Mouse (Mus musculus) kidney, adult 11 months (tissue): Measurements from ENCODE around the gene 2700097O09Rik.
"Not testable (repeated sequence)": the region's sequence is repeated elsewhere in the genome, so short reads cannot be mapped to it uniquely, and the experiment has no call there.

Source experiments
- DNase-seq: peaks from one replicate; pipeline ENCODE4 v3.0.0; 2022

2700097O09Rik gene

GRCm38 (mm10) chr12:55027088-55027487 is 52.8 kb downstream of the 2700097O09Rik start:
- DNase-seq: no peak

GRCm38 (mm10) chr12:55023284-55023683 is 56.6 kb downstream of the 2700097O09Rik start:
- no peak for DNase-seq

GRCm38 (mm10) chr12:55019421-55019877 is 60.5 kb downstream of the 2700097O09Rik start:
- DNase-seq: no peak

- DNase-seq: no peak
These were observed 62.7 kb downstream of the 2700097O09Rik start for GRCm38 (mm10) chr12:55017119-55017721.

GRCm38 (mm10) chr12:55016339-55017118 is 63.4 kb downstream of the 2700097O09Rik start:
- DNase-seq: no peak

GRCm38 (mm10) chr12:55015428-55015827 is 64.5 kb downstream of the 2700097O09Rik start:
- DNase-seq: no peak

GRCm38 (mm10) chr12:55013626-55014398 is 66.1 kb downstream of the 2700097O09Rik start, which contains the start of gene Baz1a:
Baz1a (minus strand) TSS chr12:55014348.
- DNase-seq: peak; percentile 24

- no peak for DNase-seq
These were observed 66.9 kb downstream of the 2700097O09Rik start for GRCm38 (mm10) chr12:55013031-55013430.

GRCm38 (mm10) chr12:55007361-55008008 is 72.4 kb downstream of the 2700097O09Rik start:
- DNase-seq: no peak

- DNase-seq: no peak
These were observed 73.8 kb downstream of the 2700097O09Rik start for GRCm38 (mm10) chr12:55006071-55006470.

- DNase-seq: no peak
These were observed 75.5 kb downstream of the 2700097O09Rik start for GRCm38 (mm10) chr12:55004396-55004795.

- no peak for DNase-seq
These were observed 76.1 kb downstream of the 2700097O09Rik start for GRCm38 (mm10) chr12:55003843-55004242.

- DNase-seq: not testable (repeated sequence)
These were observed 77.4 kb downstream of the 2700097O09Rik start for GRCm38 (mm10) chr12:55002532-55002931.

GRCm38 (mm10) chr12:54999016-54999690 is 80.8 kb downstream of the 2700097O09Rik start:
- DNase-seq: peak; percentile 13

GRCm38 (mm10) chr12:54998411-54998810 is 81.5 kb downstream of the 2700097O09Rik start:
- no peak for DNase-seq

- DNase-seq: no peak
These were observed 82.9 kb downstream of the 2700097O09Rik start for GRCm38 (mm10) chr12:54996979-54997474.

- no peak for DNase-seq
These were observed 83.9 kb downstream of the 2700097O09Rik start for GRCm38 (mm10) chr12:54995965-54996364.
